Mouse (Mus musculus): ENCODE measurements around the gene Pced1b.
A peak's percentile ranks its signal among the peaks of the same experiment; 100 is the strongest.

The Pced1b gene

DNA sequence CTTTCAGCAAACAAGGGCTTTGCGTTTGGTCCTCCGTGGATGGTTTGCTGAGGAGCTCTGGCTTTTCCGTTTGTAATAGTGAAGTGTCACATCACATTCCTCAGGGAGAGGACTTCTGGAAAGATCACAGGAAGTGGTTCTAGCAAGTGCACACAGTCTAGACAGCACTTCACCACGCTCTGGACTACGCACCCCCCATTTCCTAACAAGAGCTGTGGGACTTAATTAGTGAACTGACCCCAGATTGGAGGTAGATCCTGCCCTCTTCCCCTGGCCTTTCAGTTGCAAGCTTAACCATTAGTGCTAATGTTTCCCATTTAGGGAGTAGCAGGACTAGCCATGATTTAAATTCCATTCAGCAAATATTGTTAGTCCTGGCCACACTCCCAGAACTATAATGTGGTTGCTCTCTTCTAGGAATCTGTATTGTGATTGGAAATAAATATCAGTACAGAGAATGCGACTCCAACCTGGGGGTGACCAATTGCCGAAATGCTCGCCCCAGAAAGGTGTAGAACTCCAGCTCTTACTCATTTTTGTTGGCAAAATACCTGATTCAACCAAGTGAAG, 10.4 kb downstream of the Pced1b start:
- no peak for DNase-seq (ENCODE audit: low spot score)

DNA sequence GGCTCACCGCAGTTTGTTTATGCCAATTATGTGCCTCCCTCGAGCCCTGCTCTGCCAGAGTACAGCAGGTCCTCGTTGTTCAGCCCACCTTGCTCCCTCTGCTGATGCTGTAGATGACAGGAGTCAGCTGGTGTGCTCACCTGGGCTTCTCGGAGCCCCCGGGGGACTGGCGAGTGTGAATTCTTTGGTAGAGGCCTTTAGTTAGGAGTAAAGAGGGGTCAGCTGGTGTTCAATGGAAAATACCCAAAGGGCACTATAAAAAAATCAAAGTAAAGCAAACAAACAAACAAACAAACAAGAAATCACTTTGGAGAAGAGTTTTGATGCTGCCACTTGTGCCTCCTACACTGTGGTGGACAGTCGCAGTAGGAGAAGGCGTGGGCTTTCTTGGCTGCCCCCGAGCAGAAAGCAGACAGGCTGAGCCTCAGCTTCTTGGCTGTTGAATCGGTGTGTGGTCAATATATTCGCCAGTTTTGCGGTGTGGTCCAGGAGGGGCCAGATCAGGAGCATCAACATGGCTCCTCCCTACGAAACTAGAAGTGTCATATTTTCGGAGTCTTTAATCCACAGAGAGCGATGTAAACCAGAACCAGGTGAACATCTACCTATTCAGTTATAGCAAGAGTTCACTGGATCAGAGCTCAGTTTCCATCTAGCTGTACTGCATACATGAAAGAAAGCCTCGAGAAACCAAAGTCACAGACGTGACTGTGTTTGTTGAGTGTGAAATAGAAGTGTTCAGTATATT, 11.8 kb downstream of the Pced1b start:
- no peak for DNase-seq (ENCODE audit: low spot score)

DNA sequence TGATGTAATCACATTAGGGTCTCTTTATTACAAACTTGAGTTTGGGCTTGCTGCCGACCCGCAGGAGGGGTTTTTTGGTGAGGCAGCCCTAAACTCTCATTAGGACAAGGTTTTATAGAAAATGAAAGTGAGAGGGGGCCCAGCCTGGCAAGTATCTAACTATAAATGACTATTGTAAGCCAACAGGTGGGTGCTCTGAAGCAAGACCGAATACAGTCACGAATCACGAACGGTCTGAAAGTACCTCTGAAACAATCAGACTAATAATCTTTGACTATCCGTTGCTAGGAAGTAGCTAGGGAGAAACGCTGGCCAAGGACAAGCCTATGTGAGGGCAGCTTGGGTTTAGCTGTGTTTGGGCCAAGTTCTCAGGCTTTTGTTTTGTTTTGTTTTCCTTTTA, 12.4 kb downstream of the Pced1b start:
- no peak for DNase-seq (ENCODE audit: low spot score)

DNA sequence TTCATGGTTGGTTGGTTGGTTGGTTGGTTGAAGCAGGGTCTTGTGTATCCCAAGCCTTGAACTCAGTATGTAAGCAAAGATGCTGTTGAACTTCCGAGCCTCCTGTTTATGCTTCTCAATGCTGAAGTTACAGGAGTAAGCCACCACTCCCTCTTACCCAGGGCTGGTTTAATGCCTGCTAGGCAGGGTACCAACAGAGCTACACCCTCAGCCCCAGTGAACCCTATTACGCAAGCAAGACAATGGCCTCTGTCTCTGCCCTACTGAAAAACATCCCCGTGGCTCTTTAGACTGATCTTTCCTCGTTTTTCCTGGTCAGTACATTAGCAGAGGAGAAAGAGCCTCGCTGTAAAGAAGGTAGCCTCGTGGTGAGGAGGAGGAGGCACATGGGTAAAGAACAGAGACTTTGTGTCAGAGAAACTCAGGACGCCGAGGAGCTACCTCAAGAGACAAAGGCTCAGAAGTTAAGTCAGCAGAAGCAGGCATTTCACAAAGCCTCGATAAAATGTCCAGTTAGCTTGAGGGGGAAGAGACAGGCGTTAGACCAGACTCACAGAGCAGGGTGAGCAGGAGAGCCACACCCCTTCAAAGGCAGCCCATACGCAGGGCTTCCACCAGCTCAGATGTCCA, 13.2 kb downstream of the Pced1b start:
- DNase-seq (ENCODE audit: low spot score), result no peak

DNA sequence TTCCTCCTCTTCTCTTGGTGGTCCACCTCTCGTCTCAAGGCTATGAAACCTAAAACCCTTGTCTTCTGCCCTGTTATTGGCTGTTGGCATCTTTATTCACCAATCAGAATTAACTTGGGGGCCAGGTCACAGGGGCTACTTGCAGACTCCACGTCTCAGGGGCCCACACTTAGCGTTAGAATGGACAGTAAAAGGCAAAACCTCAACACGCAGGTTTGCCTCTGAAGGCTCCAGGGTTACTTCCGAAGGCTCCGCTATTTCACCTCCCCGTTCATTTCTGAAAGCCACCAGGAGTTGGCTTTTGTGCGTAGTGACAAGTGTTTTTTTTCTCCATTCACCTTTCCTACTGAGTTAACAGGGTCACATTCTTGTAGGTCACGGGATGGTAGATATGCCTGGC, 15.3 kb downstream of the Pced1b start:
- DNase-seq (ENCODE audit: low spot score), result no peak

DNA sequence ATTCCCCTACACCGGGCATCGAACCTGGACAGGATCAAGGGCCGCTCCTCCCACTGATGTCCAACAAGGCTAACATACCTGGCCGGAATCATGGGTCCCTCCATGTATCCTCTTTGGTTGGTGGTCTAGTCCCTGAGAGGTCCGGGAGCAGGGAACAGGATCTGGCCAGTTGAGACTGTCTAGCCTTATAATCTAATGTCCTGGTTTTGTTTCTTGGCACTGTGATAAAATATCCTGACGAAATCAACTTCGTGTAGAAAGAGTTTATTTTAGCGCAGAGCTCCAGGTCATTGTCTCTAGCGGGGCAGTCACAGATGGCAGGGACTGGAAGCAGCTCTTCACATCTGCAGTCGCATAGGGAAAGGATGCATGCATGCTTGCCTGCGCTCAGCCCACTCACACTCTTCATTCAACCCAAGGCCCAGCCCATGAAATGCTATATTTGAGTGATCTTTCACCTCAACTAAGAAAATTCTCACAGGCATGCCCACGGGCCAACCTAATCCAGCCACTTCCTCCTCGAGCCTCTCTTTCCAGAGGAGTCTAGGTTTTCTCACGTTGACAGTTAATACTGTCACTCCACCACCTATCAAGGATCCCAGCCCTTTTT, 19.4 kb downstream of the Pced1b start:
- DNase-seq (ENCODE audit: low spot score), result no peak

DNA sequence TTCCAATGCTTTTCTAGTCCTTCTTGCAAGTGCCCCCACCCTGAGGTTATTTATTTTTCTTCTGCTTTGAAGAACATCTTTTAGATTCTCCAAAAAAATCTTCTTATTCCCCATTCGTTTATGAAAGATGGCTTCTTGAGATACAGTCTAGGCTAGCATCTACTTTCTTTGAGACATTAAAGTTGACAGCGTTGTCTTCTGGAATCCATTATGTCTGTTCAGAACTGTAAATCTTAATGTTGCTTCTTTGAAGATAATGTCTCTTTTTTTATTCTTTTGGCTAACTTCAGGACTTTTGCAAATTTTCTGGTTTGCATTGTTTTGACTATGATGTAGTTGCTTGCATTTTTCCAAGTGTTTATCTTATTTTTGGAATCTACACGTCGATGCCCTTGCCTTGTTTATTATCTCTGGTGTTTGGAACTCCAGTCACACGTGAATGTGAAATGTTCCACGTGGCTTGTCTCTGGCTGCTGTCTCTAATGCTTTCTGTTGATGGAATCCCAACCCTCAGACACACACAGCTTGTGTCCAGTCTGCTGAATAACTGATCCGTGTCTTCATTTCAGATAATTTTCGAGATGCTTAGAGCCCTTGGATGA, 20.3 kb downstream of the Pced1b start:
- DNase-seq (ENCODE audit: low spot score), result no peak

DNA sequence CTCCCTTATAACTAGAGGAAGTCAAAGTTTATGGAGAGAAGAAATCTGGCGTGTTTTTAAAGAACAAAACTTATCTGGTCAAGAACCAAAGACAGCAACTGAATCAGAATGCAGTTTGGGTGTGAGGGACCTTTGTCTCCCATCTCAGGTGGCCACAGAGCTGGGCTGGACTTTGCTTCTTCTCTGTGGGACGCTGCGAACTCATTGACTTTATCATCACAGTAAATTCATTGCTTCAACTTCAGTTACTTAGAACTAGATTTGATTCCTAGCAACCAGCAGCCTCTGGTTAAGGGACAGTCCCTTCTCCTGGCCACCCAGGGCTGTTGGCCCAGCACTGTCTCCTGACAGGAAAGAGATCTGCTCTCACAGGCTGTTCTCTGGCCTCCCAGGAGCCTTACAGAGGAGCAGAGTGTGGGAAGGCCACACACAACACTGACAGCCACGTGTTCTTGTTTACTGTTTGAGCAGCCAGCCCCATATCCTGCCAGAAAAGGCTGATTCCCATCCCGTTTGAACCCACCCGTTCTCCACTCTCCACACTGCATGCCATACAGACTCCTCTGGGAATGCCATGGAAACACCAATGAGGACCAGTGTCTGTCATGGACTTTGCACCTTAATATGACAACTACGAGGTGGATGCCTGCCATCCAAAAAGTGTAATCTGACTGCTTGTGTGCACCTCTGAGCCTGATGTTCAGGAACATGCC, 25.2 kb downstream of the Pced1b start:
- peak; percentile 21 for DNase-seq (ENCODE audit: low spot score)

DNA sequence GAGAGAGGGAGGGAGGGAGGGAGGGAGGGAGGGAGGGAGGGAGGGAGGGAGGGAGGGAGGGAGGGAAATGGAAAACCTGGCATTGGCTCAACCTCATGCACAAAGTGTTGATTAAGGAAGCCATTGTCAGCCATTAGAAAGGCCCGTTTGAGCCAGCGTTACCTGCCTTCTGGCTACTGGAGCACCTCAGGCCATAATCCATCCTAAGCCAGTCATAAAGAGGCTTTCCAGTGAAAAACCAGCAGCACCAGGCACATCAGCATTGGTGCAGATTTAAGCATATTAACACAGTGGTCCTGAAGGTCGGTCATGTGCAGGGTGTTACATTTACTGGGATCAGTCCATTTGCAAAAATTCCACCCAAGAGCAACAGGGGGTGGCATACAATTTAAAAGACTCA, 25.9 kb downstream of the Pced1b start:
- no peak for DNase-seq (ENCODE audit: low spot score)

DNA sequence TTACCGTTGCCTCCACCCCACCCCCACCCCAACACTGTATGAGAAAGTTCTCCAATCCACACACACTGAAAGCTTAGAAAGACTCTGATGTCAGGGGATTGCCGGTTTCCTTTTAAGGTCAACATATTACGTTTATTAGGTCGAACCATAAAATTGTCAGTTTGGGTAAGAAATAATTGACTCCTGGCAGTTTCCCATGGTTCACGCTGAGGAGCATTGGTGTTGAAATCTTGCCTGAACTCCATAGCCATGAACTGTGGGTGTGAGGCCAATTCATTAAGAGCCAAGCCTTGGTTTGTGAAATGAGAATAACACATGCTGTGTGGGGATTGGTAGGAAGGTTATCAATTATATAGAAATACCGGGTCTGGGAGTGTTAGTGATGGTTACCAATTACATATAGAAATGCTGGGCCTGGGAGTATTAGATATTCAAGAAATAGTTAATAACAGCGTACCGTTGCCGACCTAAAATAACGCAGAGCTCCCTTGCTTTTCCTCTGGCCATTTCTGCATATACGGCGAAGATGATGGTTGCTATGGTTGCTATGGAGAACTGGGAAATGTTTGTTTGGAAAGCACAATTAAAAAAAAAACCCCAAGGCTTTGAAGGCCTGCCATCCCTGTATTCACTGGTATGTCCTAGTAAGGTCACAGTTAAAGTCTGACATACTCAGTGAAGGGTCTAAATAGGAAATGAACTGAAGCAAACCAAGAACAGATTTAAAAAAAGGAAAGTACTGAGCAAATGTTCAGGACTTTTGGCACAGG, 28.9 kb downstream of the Pced1b start:
- DNase-seq (ENCODE audit: low spot score), result no peak

DNA sequence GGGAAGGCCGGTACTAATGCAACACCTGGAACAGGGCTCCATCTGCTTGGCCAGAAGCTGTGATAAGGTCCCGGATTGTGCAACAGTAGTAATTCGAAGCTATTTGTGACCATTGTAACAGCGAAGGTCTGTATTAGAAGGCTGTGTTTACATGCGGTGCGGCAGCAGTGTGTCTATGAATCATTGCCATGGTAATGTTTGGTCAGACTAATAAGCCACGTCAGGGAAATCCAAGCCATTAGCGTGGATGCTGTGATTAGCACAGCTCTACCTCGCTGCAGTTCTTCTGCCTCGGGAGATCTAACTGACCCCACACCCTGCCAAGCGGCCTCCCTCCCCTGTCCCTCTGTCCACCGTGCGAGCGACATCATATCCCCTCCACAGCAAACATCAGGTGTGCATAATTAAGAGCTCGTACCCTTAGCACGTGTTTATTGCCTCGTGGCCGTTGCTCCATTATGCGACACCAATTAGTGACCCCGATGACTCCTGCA, 29.8 kb downstream of the Pced1b start:
- DNase-seq (ENCODE audit: low spot score), result no peak

DNA sequence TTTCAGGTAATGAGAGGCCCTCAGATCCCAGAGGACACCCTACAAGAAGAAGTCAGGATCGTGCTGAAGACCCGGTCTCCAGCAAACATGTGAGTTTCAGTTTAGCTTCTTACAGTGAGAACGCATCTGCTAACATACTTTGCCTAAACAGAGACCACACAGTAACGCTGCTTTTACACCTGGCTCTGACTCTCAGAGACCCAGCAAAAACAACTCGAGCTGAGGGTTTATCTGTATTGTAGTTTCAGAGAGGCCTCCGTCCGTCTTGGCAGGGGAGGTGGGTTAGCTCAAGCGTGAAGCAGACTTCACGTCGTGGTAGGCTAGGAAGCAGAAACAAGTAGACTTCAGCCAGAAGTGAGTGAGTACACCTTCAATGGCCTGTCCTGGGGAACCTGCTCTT, 30.4 kb downstream of the Pced1b start:
- no peak for DNase-seq (ENCODE audit: low spot score)

DNA sequence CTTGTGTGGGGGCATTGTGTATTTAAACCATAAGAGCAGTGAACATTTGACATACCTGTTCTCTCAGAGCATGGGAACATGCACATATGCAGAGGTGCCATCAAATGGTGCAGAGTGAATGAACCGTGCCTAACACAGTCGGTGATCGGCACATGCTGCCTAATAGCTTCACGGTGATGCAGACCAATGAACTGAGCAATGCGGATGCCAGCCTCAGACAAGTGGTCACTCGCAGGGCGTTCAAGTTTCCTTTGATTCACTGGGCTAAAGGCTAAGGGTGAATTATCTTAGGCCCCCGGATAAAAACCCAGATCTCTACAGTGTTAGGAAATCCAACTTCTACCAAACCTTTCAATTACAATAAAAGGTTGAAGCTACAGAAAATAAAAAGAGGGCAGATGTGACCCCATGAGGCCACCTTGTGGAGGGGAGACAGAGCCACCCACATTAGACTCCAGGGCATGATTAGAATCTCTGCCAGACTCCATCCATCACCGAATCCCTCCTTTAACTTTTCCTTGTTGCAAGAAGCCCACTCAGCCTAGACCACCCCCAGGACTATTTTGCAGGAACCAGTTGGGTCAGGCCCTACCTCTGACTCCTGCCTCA, 31.5 kb downstream of the Pced1b start:
- no peak for DNase-seq (ENCODE audit: low spot score)

DNA sequence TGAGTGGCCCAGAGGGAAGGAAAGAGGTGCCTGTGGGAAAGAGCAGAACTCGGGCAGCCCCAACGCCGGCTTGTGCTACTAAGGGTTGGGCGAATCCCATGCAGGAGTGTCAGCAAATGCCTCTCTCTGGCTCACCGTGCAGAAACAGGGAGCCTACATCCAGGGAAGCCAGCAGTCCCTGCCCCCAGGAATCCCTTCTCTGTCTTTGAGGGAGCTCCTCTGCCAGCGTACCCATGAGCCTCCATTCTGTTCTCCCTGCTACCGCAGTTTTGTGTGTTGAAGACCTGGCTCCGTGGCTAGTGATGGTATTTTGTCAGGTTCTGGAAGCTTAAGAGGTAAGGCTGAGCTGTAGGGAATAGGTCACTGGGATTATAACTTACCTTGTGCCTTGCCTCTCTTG, 33.2 kb downstream of the Pced1b start:
- no peak for DNase-seq (ENCODE audit: low spot score)

DNA sequence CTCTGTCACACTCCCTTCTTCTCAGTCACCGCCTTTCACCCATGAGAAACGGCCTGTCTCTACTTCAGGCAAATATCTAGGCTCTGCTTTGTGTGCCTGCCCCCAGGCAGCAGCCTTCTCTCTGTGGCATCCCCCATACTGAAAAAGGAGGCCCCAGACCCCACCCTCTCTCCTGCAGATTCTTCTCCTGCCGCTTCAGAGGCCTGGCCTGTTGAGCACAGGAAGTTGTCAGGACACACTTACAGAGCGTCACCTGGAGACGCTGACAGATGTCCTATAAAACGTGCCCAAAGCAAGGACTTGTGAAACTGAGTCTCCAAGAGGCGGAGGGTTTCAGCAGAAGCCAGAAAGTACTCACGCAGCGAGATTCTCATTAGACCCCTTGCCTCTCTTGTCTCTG, 33.9 kb downstream of the Pced1b start:
- no peak for DNase-seq (ENCODE audit: low spot score)

DNA sequence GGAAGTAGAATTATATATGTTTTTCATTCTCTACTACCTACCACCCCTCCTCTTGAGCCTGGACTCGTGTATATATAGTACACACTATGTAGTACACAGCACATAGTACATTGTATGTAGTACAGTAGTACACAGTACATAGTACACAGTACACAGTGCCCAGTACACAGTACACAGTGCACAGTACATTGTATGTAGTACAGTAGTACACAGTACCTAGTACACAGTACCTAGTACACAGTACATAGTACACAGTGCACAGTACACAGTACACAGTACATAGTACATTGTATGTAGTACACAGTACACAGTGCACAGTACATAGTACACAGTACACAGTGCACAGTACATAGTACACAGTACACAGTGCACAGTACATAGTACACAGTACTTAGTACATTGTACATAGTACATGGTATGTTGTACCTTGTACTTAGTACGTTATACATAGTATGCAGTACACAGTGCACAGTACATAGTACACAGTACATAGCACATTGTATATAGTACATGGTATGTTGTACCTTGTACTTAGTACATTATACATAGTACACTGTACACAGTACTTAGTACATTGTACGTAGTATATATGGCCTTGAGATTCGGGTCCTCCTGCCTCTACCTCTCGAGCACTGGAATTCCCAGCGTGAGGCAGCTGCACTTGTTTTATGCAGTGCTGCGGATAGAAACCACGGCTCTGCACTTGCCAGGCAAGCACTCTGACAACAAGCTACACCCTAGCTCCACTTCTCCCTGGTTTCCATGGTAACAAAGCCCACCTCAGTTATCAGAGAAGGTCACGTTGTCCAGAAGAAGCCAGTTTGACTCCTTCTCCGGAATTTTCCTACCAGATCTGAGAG, 35.0 kb downstream of the Pced1b start:
- no peak for DNase-seq (ENCODE audit: low spot score)

DNA sequence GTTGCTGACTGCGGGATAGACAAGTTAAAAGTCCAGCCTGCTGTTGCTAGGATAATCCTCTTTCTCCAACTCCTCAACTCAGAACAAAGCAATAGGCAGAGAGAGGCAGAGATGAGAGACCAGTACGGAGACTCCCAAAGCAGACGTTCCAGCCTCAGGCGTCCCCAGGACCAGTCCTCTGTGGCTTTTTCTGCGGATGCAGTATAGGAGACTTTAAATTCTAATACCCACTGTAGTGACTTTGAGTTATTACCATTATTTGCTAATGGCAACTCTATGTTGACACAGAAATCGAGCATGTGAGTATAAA, 35.6 kb downstream of the Pced1b start:
- DNase-seq (ENCODE audit: low spot score), result no peak

DNA sequence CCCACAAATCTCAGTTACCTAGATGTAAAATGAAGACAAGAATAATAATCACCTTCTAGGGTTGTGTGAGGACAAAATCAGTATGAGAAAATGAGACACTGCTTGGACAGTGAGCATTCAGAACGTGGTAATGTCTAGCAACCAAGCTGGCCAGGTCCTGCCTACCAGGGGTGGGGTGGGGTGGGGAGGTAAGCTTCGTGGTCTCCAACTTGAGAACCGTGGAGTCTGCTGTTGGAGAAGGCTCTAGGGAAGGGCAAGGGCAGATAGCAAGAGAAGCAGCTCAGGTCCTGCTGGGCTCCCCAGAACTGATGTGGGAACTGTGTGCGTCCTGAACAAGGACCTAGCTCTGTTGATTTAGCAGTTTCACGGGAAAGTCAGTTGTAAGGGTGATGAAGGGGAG, 37.3 kb downstream of the Pced1b start:
- DNase-seq (ENCODE audit: low spot score), result no peak

DNA sequence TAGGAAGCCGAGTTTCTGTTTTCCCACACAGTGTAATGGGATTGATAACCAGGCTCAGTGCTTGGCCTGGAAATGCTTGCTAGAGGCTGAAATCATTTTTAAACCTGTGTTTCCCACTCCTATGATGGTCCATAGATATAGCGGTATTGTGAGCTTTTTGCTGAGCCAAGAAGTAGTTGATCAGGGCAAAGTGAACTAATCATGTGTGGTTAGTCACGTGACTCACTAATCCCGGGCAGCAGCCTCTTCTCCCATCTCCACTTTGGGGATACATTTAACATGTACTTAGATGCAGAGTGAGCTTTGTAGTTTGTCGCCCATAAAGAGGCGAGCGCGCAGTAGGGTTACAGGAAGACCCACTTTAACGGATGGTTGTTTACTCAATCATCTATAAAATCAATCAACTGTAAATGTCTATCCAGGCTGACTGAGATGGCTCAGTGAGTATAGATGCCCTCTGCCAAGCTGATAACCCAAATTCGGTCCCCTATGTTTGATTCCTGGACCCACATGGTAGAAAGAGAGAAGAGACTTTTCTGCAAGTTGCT, 38.8 kb downstream of the Pced1b start:
- DNase-seq (ENCODE audit: low spot score), result no peak

DNA sequence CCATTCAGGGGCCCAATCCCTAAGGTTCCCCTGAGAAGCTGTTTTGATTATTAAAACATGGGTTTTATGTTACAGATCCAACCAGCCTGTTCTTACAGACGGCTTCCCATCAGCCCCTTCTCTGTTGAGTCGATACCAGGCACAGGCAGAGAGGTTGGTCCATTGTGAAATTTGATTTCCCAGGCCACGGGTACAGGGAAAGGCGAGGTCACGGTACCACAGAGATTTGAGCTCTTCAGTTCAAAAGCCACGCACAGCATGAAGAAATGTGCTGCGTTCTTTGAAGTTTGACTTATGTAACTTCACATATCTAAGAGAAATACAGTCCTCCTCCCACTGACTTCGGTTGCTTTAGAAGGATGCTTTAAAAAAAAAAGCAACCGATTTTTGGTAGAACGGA, 39.8 kb downstream of the Pced1b start:
- DNase-seq (ENCODE audit: low spot score), result no peak

Data from testis, postnatal 14 days (tissue).